Mouse (Mus musculus) olfactory bulb, adult 2 months (tissue): Measurements from ENCODE around the gene Bcl6b.

Source experiments
- CTCF ChIP-seq: fragments of 200-500 bp; IDR thresholded peaks from 2 replicates; pipeline ENCODE4 v1.5.1; 2012; ENCODE audit warnings: low read depth, mild to moderate bottlenecking, low read length, moderate library complexity; ENCODE audit not compliant: insufficient read depth
- POLR2A ChIP-seq: fragments of 200-500 bp; IDR thresholded peaks from 2 replicates; pipeline ENCODE4 v1.6.1; 2012; ENCODE audit warnings: mild to moderate bottlenecking, low read depth, low read length, moderate library complexity; ENCODE audit not compliant: insufficient read depth

GRCm38 (mm10) chr11:70227126-70227525 lies 2.5 kb downstream of the Bcl6b start:
- TF ChIP-seq POLR2A (no peak), CTCF (no peak)
